Mouse (Mus musculus) myocyte (in vitro differentiated cells): ENCODE data around the gene Nsf.

Experiments used
- CEBPB ChIP-seq: IDR thresholded peaks from 2 replicates; pipeline ENCODE4 v1.6.1; 2011; ENCODE audit warnings: mild to moderate bottlenecking, moderate library complexity; ENCODE audit not compliant: poor library complexity, insufficient read depth, severe bottlenecking
- E2F4 ChIP-seq: IDR thresholded peaks from one replicate; pipeline ENCODE4 v1.6.1; 2011; ENCODE audit warnings: mild to moderate bottlenecking, control low read depth, moderate library complexity; ENCODE audit not compliant: insufficient read depth
- MAX ChIP-seq: IDR thresholded peaks from one replicate; pipeline ENCODE4 v1.6.1; 2011; ENCODE audit warnings: low read depth, mild to moderate bottlenecking, control low read depth
- MYOD1 ChIP-seq, 3 experiments: IDR thresholded peaks; one replicate each; pipeline ENCODE4 v1.6.1; 2011; ENCODE audit warnings: control low read depth in 2 of 3, low read depth in 2 of 3, mild to moderate bottlenecking in 2 of 3, moderate library complexity in 1 of 3; ENCODE audit not compliant: insufficient read length in 2 of 3, control insufficient read depth in 1 of 3
- MYOG ChIP-seq, 3 experiments: IDR thresholded peaks; one replicate each; pipeline ENCODE4 v1.6.1; 2011; ENCODE audit warnings: control low read depth in 2 of 3, low read depth in 2 of 3, mild to moderate bottlenecking in 2 of 3; ENCODE audit not compliant: insufficient read length in 2 of 3, control insufficient read depth in 1 of 3, insufficient read depth in 1 of 3
- POLR2A ChIP-seq: IDR thresholded peaks from one replicate; pipeline ENCODE4 v1.6.1; 2011; ENCODE audit warnings: low read depth, mild to moderate bottlenecking, control low read depth, moderate library complexity; ENCODE audit not compliant: insufficient read length
- POLR2AphosphoS2 ChIP-seq: IDR thresholded peaks from one replicate; pipeline ENCODE4 v1.6.1; 2011; ENCODE audit warnings: low read depth, control low read depth; ENCODE audit not compliant: insufficient read length
- REST ChIP-seq: IDR thresholded peaks from one replicate; pipeline ENCODE4 v1.6.1; 2011; ENCODE audit warnings: mild to moderate bottlenecking, control low read depth, moderate library complexity; ENCODE audit not compliant: insufficient read depth, insufficient read length
- TCF12 ChIP-seq: IDR thresholded peaks from one replicate; pipeline ENCODE4 v1.6.1; 2011; ENCODE audit warnings: mild to moderate bottlenecking, control low read depth; ENCODE audit not compliant: poor library complexity, insufficient read depth, severe bottlenecking
- TCF3 ChIP-seq: IDR thresholded peaks from one replicate; pipeline ENCODE4 v1.6.1; 2011; ENCODE audit warnings: low read depth, control low read depth; ENCODE audit not compliant: insufficient read length
- USF1 ChIP-seq: IDR thresholded peaks from one replicate; pipeline ENCODE4 v1.6.1; 2011; ENCODE audit warnings: low read depth, mild to moderate bottlenecking, control low read depth, moderate library complexity

DNA sequence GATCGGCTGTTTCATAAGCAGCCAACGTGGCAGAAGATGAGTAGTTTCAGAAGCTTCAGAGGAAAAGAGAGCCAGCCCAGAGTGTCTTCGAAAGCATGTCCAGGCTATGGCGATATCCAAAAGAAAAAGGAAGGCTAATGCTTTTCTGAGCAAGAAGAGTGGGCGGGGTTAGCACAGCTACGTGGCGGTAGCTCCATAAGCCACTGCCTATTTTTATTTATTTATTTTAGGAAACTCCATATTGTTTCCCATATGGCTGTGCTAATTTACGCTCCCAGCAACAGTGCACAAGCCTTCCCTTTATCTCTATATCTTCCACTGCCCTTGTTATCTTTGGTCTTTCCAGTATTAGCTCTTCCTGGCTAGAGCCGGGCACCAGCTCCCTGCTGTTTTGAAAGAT is 49.5 kb upstream of the Nsf start:
- no peak for TF ChIP-seq MYOG (IDR thresholded peaks at IDR 0.05; ENCODE audit: control insufficient read depth in 1 of 3, insufficient read depth in 1 of 3, insufficient read length in 2 of 3, low read depth in 2 of 3)
- TF ChIP-seq MYOD1 (IDR thresholded peaks at IDR 0.05; ENCODE audit: control insufficient read depth in 1 of 3, insufficient read length in 2 of 3, low read depth in 2 of 3), result no peak
- TF ChIP-seq REST, result no peak
- TF ChIP-seq TCF12, result no peak
- TF ChIP-seq E2F4, result no peak
- TF ChIP-seq POLR2A, result no peak
- TF ChIP-seq MAX, result no peak
- no peak for TF ChIP-seq USF1
- no peak for TF ChIP-seq POLR2AphosphoS2
- TF ChIP-seq TCF3, result no peak
- TF ChIP-seq CEBPB, result no peak
